Mouse (Mus musculus) c-Kit-positive CD71-positive TER-119-negative erythroid progenitor cells, embryonic 14.5 days (primary cell): ENCODE data around the gene Mark1.

Experiments used
- DNase-seq: peaks from one replicate; pipeline ENCODE4 v3.0.0-alpha.2; 2013; ENCODE audit warnings: low read depth

Mark1 gene

DNA sequence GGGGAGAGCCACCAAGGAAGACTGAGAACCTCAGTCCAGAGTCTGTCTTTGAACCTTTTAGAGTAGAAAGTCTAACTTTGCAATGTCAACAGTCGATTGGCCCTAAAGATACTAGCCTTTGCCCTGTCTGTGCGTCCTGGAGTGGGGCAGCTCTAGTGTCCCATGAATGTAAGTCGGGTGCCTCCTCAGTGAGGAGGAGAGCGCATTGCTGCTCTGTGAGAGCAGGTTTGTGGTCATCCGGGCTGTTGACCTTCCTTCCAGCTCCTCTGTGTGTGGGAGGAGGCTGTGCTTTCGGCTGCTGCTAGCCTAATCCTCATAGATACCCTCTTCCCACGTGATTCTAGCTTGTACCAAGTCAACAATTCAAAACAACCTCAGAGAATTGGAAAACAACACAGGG lies 148.2 kb downstream of the Mark1 start:
- DNase-seq: no peak

DNA sequence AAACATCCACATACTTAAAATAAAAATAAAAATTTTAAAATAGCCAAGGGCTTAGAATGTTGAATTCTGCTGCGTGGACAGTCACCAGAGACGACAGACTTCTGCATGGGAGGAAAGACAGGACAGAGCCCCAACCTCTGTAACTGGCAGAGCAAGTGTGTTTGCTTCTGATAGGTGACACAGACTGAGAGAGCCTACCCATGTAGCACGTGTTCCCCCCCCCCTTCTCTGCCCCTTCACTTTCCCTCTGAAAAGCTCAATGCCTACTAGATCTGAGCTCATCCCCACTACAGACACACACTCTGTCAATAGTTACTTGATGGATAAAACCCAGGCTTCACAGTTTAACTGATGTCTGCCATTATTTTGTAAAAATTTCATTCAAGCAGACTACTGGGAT lies 152.4 kb downstream of the Mark1 start:
- DNase-seq: no peak
